Mouse (Mus musculus) mature B cell (primary cell): ENCODE measurements at regions not wholly inside any gene's neighbourhood (a gene's known extent, or its start where the extent isn't known, plus 50 kb on each side); places are given as distances from the start of the nearest gene placed in this dataset.

Experiments
- in situ Hi-C: fragments of 300-500 bp; cut with MboI; formaldehyde crosslinking; loops from 2 replicates; pipeline ENCODE4 v1.14.3; 2019

DNA sequence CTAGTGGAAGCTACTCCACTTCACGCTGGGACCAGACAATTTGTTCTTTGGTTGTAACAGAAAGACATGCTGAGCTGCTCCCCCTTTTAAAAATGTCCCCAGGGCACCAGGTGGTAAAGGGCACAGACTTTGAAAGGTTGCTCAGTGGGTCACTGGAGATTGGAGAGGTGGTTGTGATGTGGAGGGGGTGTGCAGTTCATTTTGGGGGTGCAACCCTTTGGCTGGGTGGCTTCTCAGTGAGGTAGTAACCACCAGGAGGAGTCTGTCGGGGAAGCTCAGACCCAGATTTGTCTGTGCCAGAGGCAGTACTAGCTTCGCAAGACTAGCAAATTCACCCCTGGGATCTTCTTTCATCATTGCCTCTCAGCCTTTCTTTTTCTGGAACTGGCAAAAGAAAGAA, 189.0 kb upstream of the Krr1 start:
- in situ Hi-C loops, result no loop called here

DNA sequence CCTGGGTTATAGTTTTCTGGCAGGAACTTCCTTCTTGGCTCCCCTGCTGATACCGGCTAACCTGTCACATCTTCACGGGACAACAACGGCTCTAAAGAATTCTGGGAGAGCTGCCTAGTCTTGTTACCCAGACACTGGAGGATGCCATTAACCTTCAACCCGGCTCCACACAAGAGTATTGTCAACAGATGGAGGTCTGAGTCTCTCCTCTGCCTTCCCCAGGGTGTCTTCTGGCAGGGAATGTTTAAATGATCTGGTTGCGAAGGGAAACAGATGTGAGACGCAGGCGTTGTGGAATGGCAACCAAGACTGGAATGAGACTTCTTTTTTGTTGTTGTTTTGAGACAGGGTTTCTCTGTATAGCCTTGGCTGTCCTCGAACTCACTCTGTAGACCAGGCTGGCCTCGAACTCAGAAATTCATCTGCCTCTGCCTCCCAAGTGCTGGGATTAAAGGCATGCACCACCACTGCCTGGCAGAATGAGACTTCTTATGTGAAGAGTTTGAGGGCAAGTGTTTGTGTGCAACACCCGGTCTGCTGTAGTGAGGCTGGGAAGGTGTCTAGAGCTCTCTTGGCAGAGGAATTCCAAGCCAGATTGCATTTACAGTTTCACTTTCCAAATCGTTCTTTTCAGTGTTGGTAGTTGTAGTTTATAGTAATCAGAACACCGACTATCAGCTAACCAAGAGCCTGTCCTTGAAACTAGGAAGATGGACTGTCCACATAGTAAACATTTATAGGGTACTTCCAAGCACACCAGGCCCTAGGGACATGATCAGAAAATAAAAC, 188.2 kb upstream of the Krr1 start:
- in situ Hi-C loops, result no loop called here

DNA sequence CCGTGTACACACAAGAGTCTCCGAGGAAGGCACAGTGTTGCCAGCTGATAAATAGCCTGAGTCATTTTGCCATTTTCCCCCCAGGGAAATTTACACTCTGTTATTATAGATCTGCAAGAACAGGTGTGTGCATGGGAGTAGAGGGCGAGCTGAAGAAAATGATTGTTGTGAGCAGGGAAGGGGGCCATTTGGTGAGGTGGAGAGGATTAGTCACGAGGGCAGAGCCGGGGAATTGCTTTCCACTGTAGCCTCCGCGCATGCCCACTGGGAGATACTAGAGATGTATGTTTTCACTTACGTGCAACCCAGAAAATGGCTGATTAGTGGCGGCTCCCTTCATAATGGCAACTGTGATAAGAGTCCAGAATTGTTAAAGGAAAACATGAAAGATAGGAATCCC, 185.3 kb upstream of the Krr1 start:
- in situ Hi-C loops, result no loop called here

DNA sequence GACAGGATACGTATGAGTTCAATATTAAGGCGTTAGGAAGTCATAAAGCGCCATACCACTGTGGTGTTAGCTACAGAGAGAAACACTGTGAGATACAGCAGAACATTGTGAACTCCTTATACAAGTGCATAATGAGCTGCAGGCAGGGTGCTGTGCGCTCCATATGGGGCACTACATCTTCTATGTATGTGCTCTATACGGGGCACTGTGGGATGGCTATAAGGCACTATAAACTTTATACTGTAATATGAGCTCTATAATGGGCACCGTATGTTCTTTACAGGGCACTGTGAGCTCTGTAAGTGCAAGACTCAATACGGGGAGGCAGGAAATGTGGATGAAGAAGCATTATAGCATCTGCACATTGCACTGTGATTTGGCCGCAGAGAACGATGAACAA, 183.2 kb upstream of the Krr1 start:
- in situ Hi-C loops, result no loop called here

DNA sequence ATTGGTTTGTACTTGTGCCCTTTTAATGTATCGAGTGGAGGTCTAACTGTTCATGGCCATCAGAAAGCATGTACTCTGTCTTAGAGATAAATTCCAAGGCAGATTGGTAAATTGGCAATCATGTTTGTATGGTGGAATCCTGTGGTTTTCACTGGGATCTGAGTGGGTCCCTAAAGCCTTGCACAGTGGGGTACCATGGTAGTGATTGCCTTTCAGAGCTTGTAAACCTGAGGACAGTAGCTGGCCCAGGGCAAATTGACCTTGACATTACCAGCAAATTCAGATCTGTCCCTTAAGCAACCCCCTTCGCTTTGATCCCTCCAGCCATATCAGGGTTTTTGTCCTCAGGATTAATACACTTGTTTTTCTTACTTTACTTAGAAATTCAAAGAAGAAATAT, 181.6 kb upstream of the Krr1 start:
- in situ Hi-C loops, result no loop called here

DNA sequence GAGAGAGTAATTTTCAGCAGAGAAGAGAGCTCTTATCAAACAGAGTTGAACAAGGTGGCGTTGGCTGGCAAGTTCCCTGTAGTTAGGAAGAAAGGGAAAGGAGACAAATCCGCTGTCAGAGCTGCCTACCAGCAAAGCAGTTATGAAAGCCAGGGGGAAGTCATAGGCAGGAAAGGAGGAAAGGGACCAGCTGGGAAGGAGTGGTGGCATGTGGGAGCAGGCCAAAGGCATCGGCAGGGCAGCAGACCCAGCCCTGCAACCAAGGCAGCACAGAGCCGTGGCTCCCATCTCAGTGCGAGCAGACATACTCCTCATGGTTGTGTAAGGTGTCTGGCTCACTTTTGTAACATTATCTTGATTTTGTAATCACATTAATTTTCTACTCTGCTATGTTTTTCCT, 177.4 kb upstream of the Krr1 start:
- in situ Hi-C loops, result no loop called here

DNA sequence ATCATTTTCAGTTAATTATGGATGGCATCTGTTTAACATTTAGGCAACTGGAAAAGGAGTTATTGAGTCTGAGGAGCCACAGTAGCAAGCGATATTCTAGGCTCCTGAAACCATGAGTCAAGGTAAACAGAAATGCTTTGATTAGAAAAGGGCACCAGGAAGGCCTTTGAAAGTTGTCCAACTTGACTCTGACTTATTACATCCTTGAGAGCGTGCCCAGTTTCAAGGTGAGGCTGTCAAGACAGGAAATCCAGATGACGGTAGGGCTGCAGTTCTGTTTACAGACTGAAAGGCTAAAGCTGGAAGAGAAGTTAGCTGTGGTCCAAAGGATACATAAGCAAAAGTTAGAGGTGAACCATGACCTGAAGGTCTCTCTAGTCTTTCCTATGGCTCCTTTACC, 176.7 kb upstream of the Krr1 start:
- in situ Hi-C loops, result no loop called here

DNA sequence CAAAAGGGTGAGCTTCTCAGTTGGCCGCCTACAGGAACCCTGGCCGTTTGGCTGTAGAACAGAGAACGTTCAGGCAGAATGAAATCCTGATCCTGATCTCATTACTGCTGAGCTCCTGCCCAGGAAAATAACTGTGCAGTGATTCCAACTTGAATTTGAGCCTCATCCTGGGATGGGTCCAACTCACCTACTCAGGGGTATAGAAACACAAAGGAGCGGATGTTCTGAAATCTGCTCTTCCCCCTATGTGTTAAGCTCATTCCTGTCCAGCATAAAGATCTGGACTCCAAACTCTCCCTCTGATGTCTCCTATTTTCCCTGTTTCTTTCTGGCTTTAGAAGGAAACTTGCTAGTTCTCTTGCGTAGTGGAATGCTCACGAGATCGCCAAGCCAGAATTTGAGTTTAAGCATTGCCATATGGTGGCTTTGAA, 173.6 kb upstream of the Krr1 start:
- in situ Hi-C loops, result no loop called here

DNA sequence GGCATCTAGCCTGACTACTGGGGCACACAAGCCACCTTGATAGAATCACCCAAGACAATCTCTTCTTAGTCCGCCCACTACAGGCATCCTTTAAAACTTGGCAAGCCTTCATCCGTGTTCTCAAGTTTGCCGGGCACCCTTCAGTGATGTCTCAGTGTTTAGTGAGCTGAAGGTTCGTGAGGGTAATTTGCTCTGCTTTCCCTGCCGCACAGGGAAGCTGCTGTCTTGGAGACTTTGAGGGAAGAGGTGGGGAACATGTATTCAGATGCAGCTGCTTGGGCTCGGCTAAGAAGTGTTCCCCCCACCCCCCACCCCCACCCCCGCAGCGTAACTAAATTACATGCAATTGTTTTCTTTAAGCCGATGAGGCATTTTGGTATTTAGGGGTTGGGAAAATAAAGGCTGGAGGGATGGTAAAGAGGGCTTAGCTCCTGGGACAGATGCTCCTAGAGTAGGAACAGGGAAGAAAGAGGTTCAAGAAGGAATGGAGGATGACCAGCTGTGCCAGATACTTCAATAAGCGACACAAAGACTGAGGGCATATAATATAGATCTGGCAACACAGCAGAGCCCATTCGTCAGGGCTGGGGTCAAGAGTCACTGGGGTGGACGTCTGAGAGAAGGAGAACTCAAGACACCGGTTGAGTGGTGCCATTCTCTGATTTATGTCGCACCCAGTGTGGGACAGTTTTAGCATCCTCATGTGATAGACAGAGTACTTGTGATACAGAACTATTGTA, 172.4 kb upstream of the Krr1 start:
- in situ Hi-C loops, result no loop called here

DNA sequence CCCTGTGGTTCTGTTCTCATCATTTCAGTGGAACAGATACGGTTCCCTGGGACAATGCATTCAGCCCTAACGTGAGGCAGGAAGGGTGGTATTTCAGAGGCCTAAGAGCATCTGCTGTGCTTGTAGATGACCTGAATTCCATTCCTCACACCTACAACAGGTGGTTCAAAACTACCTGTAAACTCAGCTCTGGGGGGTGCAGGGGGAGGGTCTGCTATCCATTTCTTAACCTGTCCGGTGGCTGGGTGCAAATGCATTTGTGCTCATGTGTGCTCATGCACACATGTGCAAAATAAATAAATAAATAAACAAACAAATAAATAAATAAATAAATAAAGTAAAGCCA, 171.9 kb upstream of the Krr1 start:
- in situ Hi-C loops, result no loop called here

DNA sequence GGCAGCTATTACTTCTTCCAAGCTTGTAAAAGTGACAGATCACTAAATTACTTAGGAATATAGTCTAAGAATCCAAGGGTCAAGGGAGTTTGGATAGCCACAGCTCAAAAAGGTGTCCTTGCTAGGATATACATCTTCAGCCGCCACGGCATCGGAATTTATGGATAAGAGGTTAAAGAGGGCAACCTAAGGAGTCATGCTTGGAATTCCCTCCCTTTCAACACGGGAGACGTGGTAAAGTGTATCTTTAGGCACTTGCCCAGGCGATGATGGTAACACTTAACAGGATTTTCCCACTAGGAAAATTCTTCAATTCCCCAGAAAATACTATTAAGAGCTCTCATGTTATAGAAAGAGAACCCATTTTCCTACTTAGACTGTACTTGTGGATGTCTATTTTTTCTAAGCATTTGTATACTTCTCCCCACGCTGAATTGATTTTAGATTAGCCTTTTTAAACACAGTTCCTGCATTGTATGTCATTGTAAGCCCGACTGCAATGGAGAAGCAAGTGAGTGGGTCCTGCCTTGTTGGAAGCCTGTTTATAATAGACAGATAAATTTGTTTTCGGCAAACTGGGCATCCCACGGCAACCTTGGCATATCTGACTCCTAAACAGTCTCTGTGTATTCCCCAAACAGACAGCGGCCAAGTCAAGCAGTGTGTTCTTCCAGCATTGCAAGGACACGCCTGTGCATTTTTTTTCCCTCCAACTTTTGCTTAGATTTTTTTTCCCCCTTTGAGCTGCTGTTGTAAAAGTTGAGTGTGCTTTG, 171.3 kb upstream of the Krr1 start:
- in situ Hi-C loops, result no loop called here

DNA sequence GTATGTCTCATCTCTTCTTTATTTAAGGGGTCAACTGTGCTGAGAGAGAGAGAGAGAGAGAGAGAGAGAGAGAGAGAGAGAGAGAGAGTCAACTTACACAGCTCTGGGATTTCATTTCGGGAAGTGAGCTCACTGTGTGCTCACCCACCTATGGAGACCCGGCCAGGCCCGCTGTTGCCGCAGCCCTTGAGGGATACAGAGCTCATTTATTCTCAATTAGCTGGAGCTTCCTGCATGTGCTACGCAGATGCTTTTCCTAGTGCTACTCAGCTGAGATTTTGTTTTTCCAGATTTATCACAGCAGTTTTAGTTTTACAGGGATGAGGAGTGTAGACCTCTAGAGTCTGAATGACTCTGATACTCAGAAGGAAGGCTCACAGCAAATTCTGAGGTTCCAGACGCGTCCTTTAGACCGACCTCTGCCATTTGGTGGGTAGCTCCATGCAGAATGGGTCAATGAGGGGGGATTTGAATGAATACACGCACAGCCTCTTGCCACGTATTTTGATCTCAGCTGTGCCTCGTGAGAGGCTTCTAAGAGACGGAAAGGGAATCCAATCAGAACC, 170.6 kb upstream of the Krr1 start:
- in situ Hi-C loops, result no loop called here

DNA sequence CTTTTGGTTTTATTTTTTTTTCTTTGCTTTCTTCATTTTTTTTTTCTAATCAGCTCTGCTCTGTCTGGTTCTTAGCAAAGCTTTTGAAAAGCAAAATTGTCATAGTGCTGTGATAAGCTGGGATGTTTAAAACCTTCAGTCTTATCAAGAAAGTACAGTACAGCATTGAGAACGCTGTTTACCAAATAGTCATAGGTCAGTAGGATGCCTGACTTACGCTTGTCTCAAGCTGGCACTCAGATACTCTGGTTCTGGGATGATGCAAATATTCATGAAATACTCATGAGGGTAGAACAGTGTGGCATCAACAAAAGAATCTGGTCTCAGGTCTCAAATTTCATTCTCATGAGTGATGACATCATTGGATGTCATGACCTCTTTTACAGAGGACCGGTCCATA, 166.1 kb upstream of the Krr1 start:
- in situ Hi-C loops, result no loop called here

DNA sequence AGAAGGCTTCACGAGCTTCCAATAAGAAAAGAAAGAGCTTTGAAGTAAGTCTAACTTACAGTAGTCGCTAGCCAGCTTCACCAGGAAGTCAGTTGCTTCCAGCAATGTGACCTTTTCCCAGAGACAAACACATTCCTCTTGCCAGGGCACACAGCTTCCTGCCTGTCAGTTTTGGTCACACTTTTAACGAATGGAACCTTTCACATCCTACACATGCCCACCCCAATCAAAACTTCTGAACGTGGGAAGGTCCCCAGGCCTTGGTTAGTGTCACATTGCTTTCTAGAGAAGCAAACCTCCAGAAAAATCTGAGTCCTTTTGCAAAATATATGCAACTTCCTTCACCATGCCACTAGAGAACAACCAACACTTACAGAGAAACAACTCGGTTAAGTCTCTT, 165.5 kb upstream of the Krr1 start:
- in situ Hi-C loops, result no loop called here

DNA sequence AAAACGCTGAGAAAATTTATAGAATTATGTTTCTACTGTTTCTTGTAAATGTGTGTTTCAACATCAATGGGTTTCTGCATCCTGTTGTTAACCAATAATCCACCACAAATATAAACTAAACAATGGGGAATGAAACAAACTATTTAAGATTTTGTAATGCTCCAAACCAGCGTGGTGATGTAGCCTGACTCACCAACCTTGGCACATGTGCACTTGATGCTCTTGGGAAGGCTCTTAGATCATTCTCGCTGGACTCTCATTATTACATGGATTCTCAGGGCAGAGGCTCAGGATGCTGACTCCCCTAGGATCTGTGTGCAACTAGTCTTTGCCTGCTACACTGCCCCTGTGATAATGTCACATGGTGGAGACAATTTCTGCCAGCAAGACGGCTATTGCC, 158.7 kb upstream of the Krr1 start:
- in situ Hi-C loops, result no loop called here

DNA sequence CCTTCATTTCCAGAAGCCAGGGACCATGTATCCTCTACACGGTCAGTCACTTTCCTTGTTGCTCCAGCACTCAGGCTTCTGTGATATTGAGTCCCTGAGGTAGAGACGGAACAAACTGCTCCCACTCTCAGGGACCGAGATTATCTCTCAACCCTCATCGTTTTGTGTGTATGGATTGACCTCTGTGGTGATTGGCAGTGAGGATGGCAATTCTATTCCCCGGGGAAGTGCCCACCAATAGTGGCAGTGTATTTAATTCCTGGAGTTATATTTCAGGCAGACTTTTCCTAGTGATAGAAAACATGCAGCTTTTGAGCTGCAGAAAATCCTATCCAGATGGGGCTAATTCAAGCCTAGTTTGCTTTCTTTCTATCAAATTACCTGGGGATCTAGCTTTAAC, 157.8 kb upstream of the Krr1 start:
- in situ Hi-C loops, result no loop called here

DNA sequence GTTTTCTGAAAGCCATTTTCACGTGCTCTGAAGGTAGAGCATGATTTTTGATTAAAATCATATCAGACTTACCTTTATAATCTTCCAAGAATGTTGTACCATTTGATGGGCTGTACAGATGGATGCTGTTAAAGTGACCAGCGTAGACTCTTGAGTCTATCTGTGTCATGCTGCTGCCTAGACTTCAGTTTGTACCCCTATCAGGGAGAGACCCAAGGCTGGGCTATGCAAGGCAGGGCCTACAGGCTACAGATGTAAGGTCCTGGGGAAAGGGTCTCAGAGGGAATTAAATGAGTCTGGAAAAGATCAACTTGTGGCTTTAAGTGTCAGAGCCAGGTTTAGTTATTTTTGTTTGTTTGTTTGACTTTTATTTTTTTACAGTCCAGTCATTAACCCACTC, 157.3 kb upstream of the Krr1 start:
- in situ Hi-C loops, result no loop called here

DNA sequence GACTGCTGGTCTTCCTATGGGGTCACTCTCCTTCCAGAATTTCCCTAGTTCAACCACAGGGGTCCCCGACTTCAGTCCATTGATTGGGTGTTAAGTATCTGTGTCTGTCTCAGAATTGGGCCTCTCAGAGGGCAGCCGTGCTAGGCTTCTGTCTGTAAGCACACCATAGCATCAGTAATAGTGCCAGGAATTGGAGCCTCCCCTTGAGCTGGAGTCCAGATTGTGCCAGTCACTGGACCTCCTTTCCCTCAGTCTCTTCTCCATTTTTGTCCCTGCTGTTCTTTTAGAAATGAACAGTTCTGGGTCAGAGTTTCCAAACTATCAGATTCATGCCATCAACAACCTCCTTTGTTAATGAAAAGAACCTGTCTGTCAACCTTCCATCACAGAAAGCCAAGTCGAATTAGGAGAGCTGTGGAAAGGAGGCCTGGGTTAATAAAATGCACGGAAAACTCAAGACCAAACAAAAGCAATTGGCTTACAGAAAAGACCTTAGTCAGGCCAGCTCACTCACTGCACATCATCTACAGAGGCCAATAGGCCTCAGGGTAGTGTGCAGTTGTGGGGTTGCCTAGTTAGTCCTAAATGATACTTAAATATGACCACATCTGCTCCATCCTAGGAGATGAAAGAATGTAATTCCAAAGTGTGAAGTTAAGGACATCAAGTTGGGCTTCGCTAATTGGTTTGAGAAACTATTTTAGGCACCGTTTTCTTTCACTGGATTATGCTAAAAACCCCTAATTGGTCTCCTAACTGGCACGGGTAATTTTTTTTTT, 156.5 kb upstream of the Krr1 start:
- in situ Hi-C loops, result no loop called here

DNA sequence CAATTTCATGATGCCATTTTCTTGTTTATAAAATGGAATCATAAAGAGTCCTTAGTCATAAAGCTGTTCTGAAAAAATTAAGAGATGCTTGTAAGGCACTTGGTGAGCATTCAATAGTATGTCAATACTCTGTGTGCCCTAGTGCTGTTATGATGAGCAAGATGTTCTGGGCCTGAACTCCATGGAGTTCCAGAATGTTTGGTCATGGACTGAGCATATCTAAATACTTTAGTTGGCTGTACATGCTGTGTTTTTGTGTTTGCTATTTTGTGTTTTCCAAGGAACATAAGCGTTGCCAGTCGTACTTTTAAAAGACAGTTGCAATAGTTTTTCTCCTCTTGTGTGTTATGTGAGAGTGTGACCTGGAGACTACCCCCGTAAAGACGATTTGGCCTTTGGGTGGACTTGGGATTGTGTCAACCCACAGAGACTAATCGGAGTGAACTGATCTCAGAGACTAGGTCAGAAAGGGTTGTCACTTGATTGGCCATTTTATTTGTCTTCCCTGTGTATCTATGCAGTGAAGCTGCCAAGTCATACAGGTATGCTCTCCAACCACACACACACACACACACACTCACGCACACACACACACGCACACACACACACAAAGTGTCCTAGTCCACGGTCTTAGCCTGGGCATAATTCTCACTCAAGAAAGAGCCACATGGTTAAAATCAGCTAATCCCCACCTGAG, 152.6 kb upstream of the Krr1 start:
- in situ Hi-C loops, result no loop called here

DNA sequence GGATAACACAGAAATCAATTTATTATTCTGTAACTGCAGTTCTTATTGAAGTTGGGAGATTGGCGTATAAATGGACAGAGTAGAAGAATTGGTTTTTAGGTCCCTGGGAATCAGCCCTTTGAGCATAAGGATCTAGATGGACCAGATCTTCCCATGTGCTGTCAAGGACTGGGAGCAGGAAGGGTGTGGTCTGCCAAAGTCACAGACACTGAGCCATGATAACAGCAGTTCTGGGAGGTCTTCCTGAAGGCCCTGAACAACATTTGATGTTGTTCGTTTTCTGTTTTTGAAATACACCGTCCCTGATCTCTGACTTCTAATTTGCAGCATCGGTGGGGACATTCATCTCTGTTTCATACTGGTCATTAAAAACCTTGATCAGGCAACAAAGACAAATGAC, 147.6 kb upstream of the Krr1 start:
- in situ Hi-C loops, result no loop called here

DNA sequence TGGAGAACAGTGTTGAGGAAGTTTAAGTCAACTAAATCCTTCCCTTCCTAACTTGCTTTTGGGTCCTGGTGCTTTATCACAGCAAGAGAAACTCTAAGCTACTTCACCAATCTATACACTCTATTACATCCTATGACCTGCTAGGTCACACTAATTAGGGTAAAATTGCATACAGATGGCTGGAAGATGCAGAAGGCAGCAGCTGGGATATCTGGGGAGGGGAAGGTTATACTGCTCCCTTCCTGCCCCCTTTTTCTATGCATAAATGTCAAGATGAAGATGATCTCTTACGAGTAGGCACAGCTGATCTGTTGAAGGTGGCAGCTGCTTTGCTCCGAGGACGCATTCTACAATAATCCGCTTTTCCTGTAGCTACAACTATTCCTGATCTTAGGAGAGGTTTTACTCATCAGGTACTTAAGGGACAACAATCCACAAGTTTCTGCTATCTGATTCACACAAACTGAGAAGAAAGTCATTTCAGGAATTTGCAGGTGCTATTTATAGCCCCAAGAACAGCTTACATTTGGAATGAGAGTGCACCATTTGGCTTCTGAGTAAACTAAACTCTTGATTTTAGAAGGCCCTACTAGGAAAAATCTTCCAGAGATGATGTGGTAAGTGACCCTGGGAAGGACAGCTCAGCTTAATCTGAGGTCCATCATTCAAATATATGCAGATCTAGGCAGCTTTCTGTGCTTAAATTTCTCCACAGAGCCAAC, 146.3 kb upstream of the Krr1 start:
- in situ Hi-C loops, result no loop called here
